Mouse (Mus musculus) embryonic fibroblast, embryonic 13.5 days (primary cell): ENCODE data around the gene Hist1h4b.

Experiments
- CTCF ChIP-seq: IDR thresholded peaks from 2 replicates; pipeline ENCODE4 v1.5.1; 2011; ENCODE audit warnings: mild to moderate bottlenecking, control low read depth, low read length, moderate library complexity, borderline replicate concordance; ENCODE audit not compliant: insufficient read depth
- POLR2A ChIP-seq: IDR thresholded peaks from 2 replicates; pipeline ENCODE4 v1.6.1; 2011; ENCODE audit warnings: low read depth, mild to moderate bottlenecking, control low read depth, low read length, moderate library complexity

DNA sequence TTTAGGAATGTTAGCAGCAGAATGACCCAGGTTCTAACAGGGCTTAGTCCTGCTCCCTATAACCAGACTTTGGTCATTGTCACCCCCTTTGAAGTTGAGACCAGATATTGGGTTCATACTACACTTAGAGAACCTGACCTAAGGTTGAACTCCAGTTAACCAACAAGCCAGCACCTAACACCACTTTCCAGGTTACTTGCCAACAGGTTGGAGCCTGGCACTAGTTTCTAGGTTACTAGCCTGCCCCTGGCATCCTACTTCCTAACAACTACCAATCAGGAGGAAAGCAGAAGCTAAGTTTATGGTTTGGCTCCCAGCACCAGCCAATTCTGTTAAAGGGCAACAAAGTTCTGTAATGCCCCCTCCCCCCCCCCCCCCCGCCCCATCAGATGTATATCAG lies 31.6 kb upstream of the Hist1h4b start:
- TF ChIP-seq CTCF: no peak
- no peak for TF ChIP-seq POLR2A
